Mouse (Mus musculus): Measurements from ENCODE around the gene Myod1. TPM values are rescaled to one million over a fixed set of nuclear protein-coding genes. Genes with fewer than 3 reads are reported as not detected.
A peak's percentile ranks its signal among the peaks of the same experiment; 100 is the strongest.

The Myod1 gene
- polyA plus RNA-seq, 1 experiment from 2014 or later, result 1.4 TPM

GRCm38 (mm10) chr7:46403616-46404485, 27.6 kb downstream of the Myod1 start:
- H3K4me1 ChIP-seq (replicated peaks), result peaks cover 56% of the 10 kb centered on the region
- ATAC-seq (ENCODE audit: low FRiP score), result no peak
- H3K4me2 ChIP-seq, result no peak overlapping the region
- no peak overlapping the region; the same call in 1 of the 2 replicates for H3K9ac ChIP-seq
- WGBS, result 79% methylated on average over 15 of the region's 15 CpGs
- H3K27ac ChIP-seq, result no peak overlapping the region
- H3K36me3 ChIP-seq, result peaks cover 14% of the 10 kb centered on the region; the same call in 1 of the 2 replicates
- H3K9me3 ChIP-seq, result no peaks in the 10 kb centered on the region
- peaks cover 17% of the 10 kb centered on the region for H3K27me3 ChIP-seq
- no peak overlapping the region for H3K4me3 ChIP-seq

- Histone ChIP-seq H3K9ac (no peak overlapping the region), H3K4me2 (no peak overlapping the region), H3K36me3 (peaks cover 14% of the 10 kb centered on the region; the same call in 1 of the 2 replicates), H3K9me3 (no peaks in the 10 kb centered on the region), H3K27me3 (peaks cover 9% of the 10 kb centered on the region; the same call in 1 of the 2 replicates), H3K4me1 (replicated peaks) (peaks cover 56% of the 10 kb centered on the region), H3K27ac (no peak overlapping the region), H3K4me3 (no peak overlapping the region)
- 92% methylated on average over 7 of the region's 7 CpGs for WGBS
- no peak for ATAC-seq (ENCODE audit: low FRiP score)
These were observed 28.5 kb downstream of the Myod1 start for GRCm38 (mm10) chr7:46404756-46405155.

GRCm38 (mm10) chr7:46408606-46409005, 32.3 kb downstream of the Myod1 start:
- Histone ChIP-seq H3K27me3 (0 out of 2 replicates have a peak, but pooled peaks cover 8% of the 10 kb centered on the region), H3K4me1 (replicated peaks) (peaks cover 22% of the 10 kb centered on the region)
- no peak for ATAC-seq (ENCODE audit: low FRiP score)

GRCm38 (mm10) chr7:46409204-46409789, 33.0 kb downstream of the Myod1 start:
- Histone ChIP-seq H3K9me3 (no peaks in the 10 kb centered on the region), H3K36me3 (peaks cover 14% of the 10 kb centered on the region; the same call in 1 of the 2 replicates), H3K4me3 (no peak overlapping the region), H3K4me2 (no peak overlapping the region), H3K9ac (no peak overlapping the region), H3K4me1 (replicated peaks) (peaks cover 16% of the 10 kb centered on the region), H3K27ac (no peak overlapping the region), H3K27me3 (0 out of 2 replicates have a peak, but pooled peaks cover 8% of the 10 kb centered on the region)
- WGBS, result 38% methylated on average over 12 of the region's 12 CpGs
- ATAC-seq (ENCODE audit: low FRiP score), result no peak; the same call in 1 of the 2 replicates

More at GRCm38 (mm10) chr7:46408606-46409005, 32.3 kb downstream of the Myod1 start:
- Histone ChIP-seq H3K36me3 (peaks cover 14% of the 10 kb centered on the region; the same call in 1 of the 2 replicates), H3K4me2 (no peak overlapping the region), H3K9me3 (no peaks in the 10 kb centered on the region), H3K9ac (no peak overlapping the region), H3K27ac (no peak overlapping the region), H3K4me3 (no peak overlapping the region)
- 77% methylated on average over 9 of the region's 9 CpGs for WGBS

- Histone ChIP-seq H3K9me3 (no peaks in the 10 kb centered on the region), H3K4me2 (no peak overlapping the region), H3K36me3 (peaks cover 6% of the 10 kb centered on the region; the same call in 1 of the 2 replicates), H3K27me3 (0 out of 2 replicates have a peak, but pooled peaks cover 6% of the 10 kb centered on the region), H3K27ac (no peak overlapping the region), H3K4me3 (no peak overlapping the region), H3K9ac (no peak overlapping the region), H3K4me1 (replicated peaks) (peaks cover 21% of the 10 kb centered on the region)
- WGBS, result 81% methylated on average over 6 of the region's 6 CpGs
- ATAC-seq (ENCODE audit: low FRiP score), result no peak
These were observed 34.5 kb downstream of the Myod1 start for GRCm38 (mm10) chr7:46410727-46411126.

GRCm38 (mm10) chr7:46412823-46413222, 36.5 kb downstream of the Myod1 start:
- H3K9ac ChIP-seq, result no peak overlapping the region
- 77% methylated on average over 5 of the region's 5 CpGs for WGBS
- ATAC-seq (ENCODE audit: low FRiP score), result no peak
- 0 out of 2 replicates have a peak, but pooled peaks cover 3% of the 10 kb centered on the region for H3K27me3 ChIP-seq
- no peak overlapping the region for H3K27ac ChIP-seq
- peaks cover 31% of the 10 kb centered on the region for H3K4me1 ChIP-seq (replicated peaks)
- no peak overlapping the region for H3K4me3 ChIP-seq
- no peaks in the 10 kb centered on the region for H3K36me3 ChIP-seq
- no peak overlapping the region for H3K4me2 ChIP-seq
- no peaks in the 10 kb centered on the region for H3K9me3 ChIP-seq

GRCm38 (mm10) chr7:46413959-46414725, 37.9 kb downstream of the Myod1 start:
- no peak for ATAC-seq (ENCODE audit: low FRiP score)
- Histone ChIP-seq H3K4me2 (no peak overlapping the region), H3K4me3 (no peak overlapping the region), H3K27me3 (0 out of 2 replicates have a peak, but pooled peaks cover 3% of the 10 kb centered on the region), H3K4me1 (replicated peaks) (peaks cover 33% of the 10 kb centered on the region), H3K27ac (no peak overlapping the region), H3K36me3 (no peaks in the 10 kb centered on the region), H3K9ac (no peak overlapping the region), H3K9me3 (no peaks in the 10 kb centered on the region)
- 78% methylated on average over 6 of the region's 6 CpGs for WGBS

- 71% methylated on average over 14 of the region's 14 CpGs for WGBS
- H3K9me3 ChIP-seq, result no peaks in the 10 kb centered on the region
- H3K27me3 ChIP-seq, result 0 out of 2 replicates have a peak, but pooled peaks cover 3% of the 10 kb centered on the region
- no peak overlapping the region for H3K4me3 ChIP-seq
- H3K4me2 ChIP-seq, result no peak overlapping the region
- H3K36me3 ChIP-seq, result no peaks in the 10 kb centered on the region
- peaks cover 32% of the 10 kb centered on the region for H3K4me1 ChIP-seq (replicated peaks)
- no peak for ATAC-seq (ENCODE audit: low FRiP score)
- H3K9ac ChIP-seq, result no peak overlapping the region
- H3K27ac ChIP-seq, result no peak overlapping the region
These were observed 39.6 kb downstream of the Myod1 start for GRCm38 (mm10) chr7:46415818-46416425.

- ATAC-seq (ENCODE audit: low FRiP score), result no peak
- Histone ChIP-seq H3K4me3 (no peak overlapping the region), H3K27ac (no peak overlapping the region), H3K9me3 (no peaks in the 10 kb centered on the region), H3K9ac (no peak overlapping the region), H3K27me3 (0 out of 2 replicates have a peak, but pooled peaks cover 3% of the 10 kb centered on the region), H3K36me3 (no peaks in the 10 kb centered on the region), H3K4me2 (no peak overlapping the region), H3K4me1 (replicated peaks) (peaks cover 48% of the 10 kb centered on the region)
- WGBS, result 84% methylated on average over 7 of the region's 7 CpGs
These were observed 41.2 kb downstream of the Myod1 start for GRCm38 (mm10) chr7:46417467-46417866.

- H3K27me3 ChIP-seq, result 0 out of 2 replicates have a peak, but pooled peaks cover 3% of the 10 kb centered on the region
- H3K9me3 ChIP-seq, result no peaks in the 10 kb centered on the region
- peaks cover 52% of the 10 kb centered on the region for H3K4me1 ChIP-seq (replicated peaks)
- no peak overlapping the region for H3K9ac ChIP-seq
- H3K27ac ChIP-seq, result no peak overlapping the region
- no peaks in the 10 kb centered on the region for H3K36me3 ChIP-seq
- 58% methylated on average over 16 of the region's 16 CpGs for WGBS
- H3K4me3 ChIP-seq, result no peak overlapping the region
- no peak for ATAC-seq (ENCODE audit: low FRiP score)
- H3K4me2 ChIP-seq, result no peak overlapping the region
These were observed 41.9 kb downstream of the Myod1 start for GRCm38 (mm10) chr7:46418102-46418622.

- peaks cover 68% of the 10 kb centered on the region for H3K4me1 ChIP-seq (replicated peaks)
- H3K4me3 ChIP-seq, result no peak overlapping the region
These were observed 45.3 kb downstream of the Myod1 start for GRCm38 (mm10) chr7:46421535-46421934.

More at GRCm38 (mm10) chr7:46421535-46421934, 45.3 kb downstream of the Myod1 start:
- no peaks in the 10 kb centered on the region for H3K27me3 ChIP-seq
- peak overlapping the region; percentile 73 for H3K27ac ChIP-seq
- no peaks in the 10 kb centered on the region for H3K9me3 ChIP-seq
- H3K9ac ChIP-seq, result peak overlapping the region; percentile 39; the same call in 1 of the 2 replicates
- H3K36me3 ChIP-seq, result no peaks in the 10 kb centered on the region
- H3K4me2 ChIP-seq, result no peak overlapping the region
- 43% methylated on average over 5 of the region's 5 CpGs for WGBS
- ATAC-seq (ENCODE audit: low FRiP score), result 0 out of 2 replicates have a peak, but pooled peaks have one; percentile 8

All from hindbrain, embryonic 13.5 days (tissue).